Mouse (Mus musculus) limb, embryonic 11.5 days (tissue): Measurements from ENCODE around the gene 1700067K01Rik. TPM values are rescaled to one million over a fixed set of nuclear protein-coding genes. Genes with fewer than 3 reads are reported as not detected.

Experiments
- ATAC-seq: fragments of 200-750 bp; cut with Nextera tagmentation; 2 replicates; pipeline ENCODE4 v1.8.0; 2017; ENCODE audit warnings: low read depth; ENCODE audit not compliant: insufficient number of reproducible peaks, low FRiP score, low TSS enrichment
- DNase-seq: peaks from one replicate; pipeline ENCODE4 v3.0.0-alpha.2; 2015; ENCODE audit warnings: low spot score
- H3K27ac ChIP-seq: fragments of 300-500 bp; sonication (generic); replicated peaks from 2 replicates; pipeline ENCODE4 v1.5.1; 2014; ENCODE audit warnings: low read depth, mild to moderate bottlenecking, low read length
- H3K27me3 ChIP-seq: fragments of 300-500 bp; sonication (generic); 2 replicates; pipeline ENCODE4 v1.6.1; 2014; ENCODE audit warnings: mild to moderate bottlenecking, low read length, mixed read lengths; ENCODE audit not compliant: control insufficient read depth, insufficient read depth
- H3K36me3 ChIP-seq: fragments of 300-500 bp; sonication (generic); 2 replicates; pipeline ENCODE4 v1.6.1; 2014; ENCODE audit warnings: mild to moderate bottlenecking, low read length, moderate library complexity, mixed read lengths; ENCODE audit not compliant: control insufficient read depth, insufficient read depth
- H3K4me1 ChIP-seq: fragments of 300-500 bp; sonication (generic); 2 replicates; pipeline ENCODE4 v1.6.1; 2014; ENCODE audit warnings: low read length, mixed read lengths; ENCODE audit not compliant: control insufficient read depth, insufficient read depth
- H3K4me2 ChIP-seq: fragments of 300-500 bp; sonication (generic); 2 replicates; pipeline ENCODE4 v1.6.1; 2014; ENCODE audit warnings: low read depth, mild to moderate bottlenecking, moderate library complexity; ENCODE audit not compliant: severe bottlenecking
- H3K4me3 ChIP-seq: fragments of 300-500 bp; sonication (generic); 2 replicates; pipeline ENCODE4 v1.5.1; 2014; ENCODE audit warnings: low read depth, low read length
- H3K9ac ChIP-seq: fragments of 300-500 bp; sonication (generic); 2 replicates; pipeline ENCODE4 v1.6.1; 2014; ENCODE audit warnings: mild to moderate bottlenecking, low read length
- H3K9me3 ChIP-seq: fragments of 300-500 bp; sonication (generic); 2 replicates; pipeline ENCODE4 v1.6.1; 2016; ENCODE audit warnings: low read length; ENCODE audit not compliant: control insufficient read depth
- WGBS: fragments of 180-500 bp; shearing (Covaris S2); extraction: QIAGEN DNeasy Blood & Tissue Kit; methylation state at CpG from one replicate; pipeline ENCODE4 v1.1.7; 2014; 5-methylcytosine and 5-hydroxymethylcytosine counted together
- polyA plus RNA-seq: library from polyadenylated mRNA; unstranded; fragments of >200 nt; fragmentation: Nextera tagmentation; extraction: Ambion mirVana; gene quantifications from 2 replicates; pipeline ENCODE4 v1.2.1, GENCODE M21; 2014

The 1700067K01Rik gene
- polyA plus RNA-seq, 1 experiment from 2014 or later, result 1.2 TPM

- Histone ChIP-seq H3K9me3 (no peaks in the 10 kb centered on the region; the same call in 1 of the 2 replicates), H3K9ac (peak within 1 kb of the TSS; percentile 56), H3K27me3 (peaks cover 36% of the 10 kb centered on the region), H3K36me3 (no peaks in the 10 kb centered on the region), H3K4me2 (peak within 1 kb of the TSS; percentile 93), H3K4me1 (peaks cover 23% of the 10 kb centered on the region), H3K4me3 (peak within 1 kb of the TSS; percentile 49), H3K27ac (no peak within 1 kb of the TSS)
- WGBS, result 1% methylated on average over 45 of the region's 45 CpGs
- ATAC-seq (0 out of 2 replicates have a peak, but pooled peaks have one; percentile 17), DNase-seq (peak; percentile 60)
These were observed 10.6 kb downstream of the 1700067K01Rik start, which contains the start of gene 2210011C24Rik for GRCm38 (mm10) chr8:84011705-84012498. Gene 2210011C24Rik (minus strand): TSS chr8:84012171.

GRCm38 (mm10) chr8:84012499-84013165 is 11.3 kb downstream of the 1700067K01Rik start:
- Histone ChIP-seq H3K27ac (no peak overlapping the region), H3K9ac (peak overlapping the region; percentile 30; the same call in 1 of the 2 replicates), H3K4me3 (peak overlapping the region; percentile 49), H3K4me2 (peak overlapping the region; percentile 93), H3K36me3 (no peaks in the 10 kb centered on the region), H3K27me3 (peaks cover 36% of the 10 kb centered on the region), H3K9me3 (no peaks in the 10 kb centered on the region; the same call in 1 of the 2 replicates), H3K4me1 (peaks cover 23% of the 10 kb centered on the region)
- 6% methylated on average over 35 of the region's 35 CpGs for WGBS
- DNase-seq (no peak), ATAC-seq (no peak)

- ATAC-seq (no peak), DNase-seq (no peak)
- no peak overlapping the region for H3K9ac ChIP-seq
- no peaks in the 10 kb centered on the region; the same call in 1 of the 2 replicates for H3K9me3 ChIP-seq
- 91% methylated on average over 5 of the region's 5 CpGs for WGBS
- H3K27me3 ChIP-seq, result peaks cover 33% of the 10 kb centered on the region
- H3K4me1 ChIP-seq, result peaks cover 16% of the 10 kb centered on the region; the same call in 1 of the 2 replicates
- no peak overlapping the region for H3K4me2 ChIP-seq
- H3K36me3 ChIP-seq, result no peaks in the 10 kb centered on the region
- H3K27ac ChIP-seq, result no peak overlapping the region
- no peak overlapping the region for H3K4me3 ChIP-seq
These were observed 14.5 kb downstream of the 1700067K01Rik start for GRCm38 (mm10) chr8:84015833-84016232.

GRCm38 (mm10) chr8:84019738-84020137 is 18.4 kb downstream of the 1700067K01Rik start:
- Histone ChIP-seq H3K36me3 (no peaks in the 10 kb centered on the region), H3K9ac (no peak overlapping the region), H3K9me3 (no peaks in the 10 kb centered on the region; the same call in 1 of the 2 replicates), H3K4me3 (no peak overlapping the region), H3K4me1 (0 out of 2 replicates have a peak, but pooled peaks cover 7% of the 10 kb centered on the region), H3K27me3 (peaks cover 15% of the 10 kb centered on the region; the same call in 1 of the 2 replicates), H3K4me2 (no peak overlapping the region), H3K27ac (no peak overlapping the region)
- 85% methylated on average over 9 of the region's 9 CpGs for WGBS
- no peak for DNase-seq
- ATAC-seq, result no peak

- no peak within 1 kb of the TSS for H3K4me3 ChIP-seq
- H3K4me2 ChIP-seq, result peak within 1 kb of the TSS; percentile 15; the same call in 1 of the 2 replicates
- no peak within 1 kb of the TSS for H3K9ac ChIP-seq
- 4% methylated on average over 18 of the region's 18 CpGs for WGBS
- no peak for DNase-seq
- no peaks in the 10 kb centered on the region for H3K9me3 ChIP-seq
- H3K27ac ChIP-seq, result no peak within 1 kb of the TSS
- 0 out of 2 replicates have a peak, but pooled peaks cover 9% of the 10 kb centered on the region for H3K4me1 ChIP-seq
- H3K36me3 ChIP-seq, result no peaks in the 10 kb centered on the region
- ATAC-seq, result peak; percentile 13; the same call in 1 of the 2 replicates
- H3K27me3 ChIP-seq, result peaks cover 21% of the 10 kb centered on the region
These were observed 19.8 kb downstream of the 1700067K01Rik start, which contains the start of gene Palm3 for GRCm38 (mm10) chr8:84021096-84021495. Gene Palm3 (plus strand): TSS chr8:84021471.

- DNase-seq, result no peak
- no peaks in the 10 kb centered on the region for H3K36me3 ChIP-seq
- H3K9ac ChIP-seq, result no peak overlapping the region
- no peak overlapping the region for H3K4me3 ChIP-seq
- WGBS, result 45% methylated on average over 12 of the region's 12 CpGs
- no peak overlapping the region for H3K27ac ChIP-seq
- H3K4me2 ChIP-seq, result peak overlapping the region; percentile 15; the same call in 1 of the 2 replicates
- ATAC-seq, result no peak
- peaks cover 26% of the 10 kb centered on the region for H3K27me3 ChIP-seq
- 0 out of 2 replicates have a peak, but pooled peaks cover 9% of the 10 kb centered on the region for H3K4me1 ChIP-seq
- H3K9me3 ChIP-seq, result no peaks in the 10 kb centered on the region
These were observed 20.3 kb downstream of the 1700067K01Rik start for GRCm38 (mm10) chr8:84021569-84021968.

GRCm38 (mm10) chr8:84023085-84023484 is 21.8 kb downstream of the 1700067K01Rik start:
- H3K27me3 ChIP-seq, result peaks cover 38% of the 10 kb centered on the region
- H3K4me3 ChIP-seq, result no peak overlapping the region
- no peak overlapping the region for H3K4me2 ChIP-seq
- DNase-seq (no peak), ATAC-seq (no peak)
- 0 out of 2 replicates have a peak, but pooled peaks cover 9% of the 10 kb centered on the region for H3K4me1 ChIP-seq
- no peak overlapping the region for H3K9ac ChIP-seq
- no peaks in the 10 kb centered on the region for H3K36me3 ChIP-seq
- no peaks in the 10 kb centered on the region for H3K9me3 ChIP-seq
- WGBS, result 20% methylated on average over 5 of the region's 5 CpGs
- no peak overlapping the region for H3K27ac ChIP-seq

- Histone ChIP-seq H3K27me3 (peaks cover 42% of the 10 kb centered on the region), H3K9me3 (no peaks in the 10 kb centered on the region), H3K9ac (no peak overlapping the region), H3K36me3 (no peaks in the 10 kb centered on the region), H3K4me2 (no peak overlapping the region), H3K4me3 (no peak overlapping the region), H3K27ac (no peak overlapping the region), H3K4me1 (0 out of 2 replicates have a peak, but pooled peaks cover 9% of the 10 kb centered on the region)
- ATAC-seq (no peak), DNase-seq (no peak)
- WGBS, result 79% methylated on average over 1 of the region's 1 CpGs
These were observed 22.3 kb downstream of the 1700067K01Rik start for GRCm38 (mm10) chr8:84023631-84024030.
